Mouse (Mus musculus): ENCODE measurements around the gene Trim44. TPM values are rescaled to one million over a fixed set of nuclear protein-coding genes. Genes with fewer than 3 reads are reported as not detected.

Trim44 gene
- polyA plus RNA-seq, 1 experiment from 2014 or later, result 71.7 TPM

DNA sequence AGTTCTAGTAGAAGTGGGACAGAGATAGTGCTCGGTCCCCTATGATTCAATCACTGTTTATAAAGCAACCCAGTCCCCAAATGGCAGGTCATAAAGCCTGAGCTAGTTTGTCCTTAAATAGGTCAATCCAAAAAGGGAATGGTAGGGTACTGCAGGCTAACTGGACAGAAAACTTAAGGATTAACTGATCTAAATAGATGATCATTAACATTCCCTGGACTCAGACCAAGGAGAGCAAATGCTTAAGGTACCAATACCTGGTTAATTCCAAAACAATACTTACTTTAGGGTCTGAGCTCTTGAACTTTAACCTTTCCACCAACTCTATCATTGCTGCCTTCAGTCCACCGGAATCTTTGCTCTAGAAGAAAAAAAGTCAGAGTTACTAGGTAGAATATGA is 27.0 kb downstream of the Trim44 start:
- H3K4me3 ChIP-seq (replicated peaks; ENCODE audit: low read depth, low read length), result no peak overlapping the region
- WGBS, result 93% methylated on average over 2 of the region's 2 CpGs
- H3K9me3 ChIP-seq (ENCODE audit: control insufficient read depth, low read length), result no peaks in the 10 kb centered on the region
- no peak for ATAC-seq (ENCODE audit: low FRiP score, low TSS enrichment)
- H3K36me3 ChIP-seq (ENCODE audit: control insufficient read depth, insufficient read depth, low read length), result no peaks in the 10 kb centered on the region
- no peak overlapping the region for H3K4me2 ChIP-seq (ENCODE audit: low read length)
- DNase-seq, result no peak
- H3K27ac ChIP-seq (replicated peaks; ENCODE audit: low read depth, low read length), result no peak overlapping the region
- no peaks in the 10 kb centered on the region for H3K27me3 ChIP-seq (ENCODE audit: control insufficient read depth, insufficient read depth, low read length)
- H3K9ac ChIP-seq (replicated peaks; ENCODE audit: low read length), result no peak overlapping the region
- H3K4me1 ChIP-seq (ENCODE audit: control insufficient read depth, insufficient read depth, low read length), result peaks cover 11% of the 10 kb centered on the region

DNA sequence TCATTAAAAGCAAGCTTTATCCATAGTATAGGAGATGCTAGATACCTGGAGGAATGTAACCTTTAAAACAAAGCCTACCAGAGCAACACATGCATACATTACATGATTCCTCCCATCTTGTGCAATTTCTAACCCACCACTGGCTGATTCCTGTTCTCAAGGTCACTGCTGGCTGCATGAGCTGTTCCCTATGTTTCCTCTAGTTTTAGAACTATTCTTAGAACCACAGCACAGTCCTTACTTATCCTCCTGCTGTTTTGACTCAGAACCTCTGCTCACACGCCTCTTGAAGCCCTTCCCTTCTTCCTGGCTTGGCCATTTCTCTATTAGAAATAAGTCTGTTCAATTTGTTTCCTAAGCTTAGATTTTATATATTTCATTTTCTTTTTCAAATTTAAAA is 28.7 kb downstream of the Trim44 start:
- no peak overlapping the region for H3K9ac ChIP-seq (replicated peaks; ENCODE audit: low read length)
- WGBS, result 90% methylated on average over 1 of the region's 1 CpGs
- no peak overlapping the region for H3K4me2 ChIP-seq (ENCODE audit: low read length)
- H3K4me1 ChIP-seq (ENCODE audit: control insufficient read depth, insufficient read depth, low read length), result peaks cover 4% of the 10 kb centered on the region
- no peak for DNase-seq
- ATAC-seq (ENCODE audit: low FRiP score, low TSS enrichment), result no peak
- no peak overlapping the region for H3K4me3 ChIP-seq (replicated peaks; ENCODE audit: low read depth, low read length)
- H3K36me3 ChIP-seq (ENCODE audit: control insufficient read depth, insufficient read depth, low read length), result no peaks in the 10 kb centered on the region
- no peak overlapping the region for H3K27ac ChIP-seq (replicated peaks; ENCODE audit: low read depth, low read length)
- no peaks in the 10 kb centered on the region for H3K27me3 ChIP-seq (ENCODE audit: control insufficient read depth, insufficient read depth, low read length)
- H3K9me3 ChIP-seq (ENCODE audit: control insufficient read depth, low read length), result no peaks in the 10 kb centered on the region

DNA sequence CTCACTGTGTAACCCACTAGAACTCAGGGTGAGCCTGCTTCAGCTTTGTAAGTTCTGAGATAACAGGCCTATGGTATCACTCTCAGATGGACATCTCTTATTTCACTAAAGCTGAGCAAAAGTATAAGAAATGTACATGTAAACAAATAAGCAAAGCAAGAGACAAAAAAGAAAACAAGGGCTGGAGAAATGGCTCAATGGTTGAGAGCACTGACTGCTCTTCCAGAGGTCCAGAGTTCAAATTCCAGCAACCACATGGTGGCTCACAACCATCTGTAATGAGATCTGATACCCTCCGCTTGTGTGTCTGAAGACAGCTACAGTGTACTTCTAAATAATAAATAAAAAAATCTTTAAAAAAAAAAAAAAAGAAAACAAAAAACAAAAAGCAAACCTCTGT is 29.2 kb downstream of the Trim44 start:
- Histone ChIP-seq H3K36me3 (ENCODE audit: control insufficient read depth, insufficient read depth, low read length) (no peaks in the 10 kb centered on the region), H3K4me1 (ENCODE audit: control insufficient read depth, insufficient read depth, low read length) (peaks cover under 1% of the 10 kb centered on the region), H3K9ac (replicated peaks; ENCODE audit: low read length) (no peak overlapping the region), H3K27ac (replicated peaks; ENCODE audit: low read depth, low read length) (no peak overlapping the region), H3K9me3 (ENCODE audit: control insufficient read depth, low read length) (no peaks in the 10 kb centered on the region), H3K4me2 (ENCODE audit: low read length) (no peak overlapping the region), H3K27me3 (ENCODE audit: control insufficient read depth, insufficient read depth, low read length) (no peaks in the 10 kb centered on the region), H3K4me3 (replicated peaks; ENCODE audit: low read depth, low read length) (no peak overlapping the region)
- DNase-seq, result no peak
- no peak for ATAC-seq (ENCODE audit: low FRiP score, low TSS enrichment)
- 97% methylated on average over 1 of the region's 1 CpGs for WGBS

DNA sequence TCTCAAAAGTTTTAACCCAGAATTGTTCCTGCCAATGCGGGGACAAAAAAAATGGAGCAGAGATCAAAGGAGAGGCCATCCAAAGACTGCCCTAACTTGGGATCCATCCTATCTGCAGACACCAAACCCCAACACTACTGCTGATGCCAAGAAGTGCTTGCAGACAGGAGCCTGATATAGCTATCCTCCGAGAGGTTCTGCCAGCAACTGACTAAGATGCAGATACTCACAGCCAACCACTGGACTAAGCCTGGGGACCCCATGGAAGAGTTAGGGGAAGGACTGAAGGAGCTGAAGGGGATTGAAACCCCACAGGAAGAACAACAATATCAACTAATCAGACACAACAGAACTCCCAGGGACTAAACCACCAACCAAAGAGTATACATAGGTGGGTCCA is 30.3 kb downstream of the Trim44 start:
- Histone ChIP-seq H3K4me2 (ENCODE audit: low read length) (no peak overlapping the region), H3K27ac (replicated peaks; ENCODE audit: low read depth, low read length) (no peak overlapping the region), H3K4me1 (ENCODE audit: control insufficient read depth, insufficient read depth, low read length) (no peaks in the 10 kb centered on the region), H3K9me3 (ENCODE audit: control insufficient read depth, low read length) (no peaks in the 10 kb centered on the region), H3K4me3 (replicated peaks; ENCODE audit: low read depth, low read length) (no peak overlapping the region), H3K27me3 (ENCODE audit: control insufficient read depth, insufficient read depth, low read length) (no peaks in the 10 kb centered on the region), H3K36me3 (ENCODE audit: control insufficient read depth, insufficient read depth, low read length) (no peaks in the 10 kb centered on the region), H3K9ac (replicated peaks; ENCODE audit: low read length) (no peak overlapping the region)
- no peak for ATAC-seq (ENCODE audit: low FRiP score, low TSS enrichment)
- 94% methylated on average over 2 of the region's 2 CpGs for WGBS
- no peak for DNase-seq

DNA sequence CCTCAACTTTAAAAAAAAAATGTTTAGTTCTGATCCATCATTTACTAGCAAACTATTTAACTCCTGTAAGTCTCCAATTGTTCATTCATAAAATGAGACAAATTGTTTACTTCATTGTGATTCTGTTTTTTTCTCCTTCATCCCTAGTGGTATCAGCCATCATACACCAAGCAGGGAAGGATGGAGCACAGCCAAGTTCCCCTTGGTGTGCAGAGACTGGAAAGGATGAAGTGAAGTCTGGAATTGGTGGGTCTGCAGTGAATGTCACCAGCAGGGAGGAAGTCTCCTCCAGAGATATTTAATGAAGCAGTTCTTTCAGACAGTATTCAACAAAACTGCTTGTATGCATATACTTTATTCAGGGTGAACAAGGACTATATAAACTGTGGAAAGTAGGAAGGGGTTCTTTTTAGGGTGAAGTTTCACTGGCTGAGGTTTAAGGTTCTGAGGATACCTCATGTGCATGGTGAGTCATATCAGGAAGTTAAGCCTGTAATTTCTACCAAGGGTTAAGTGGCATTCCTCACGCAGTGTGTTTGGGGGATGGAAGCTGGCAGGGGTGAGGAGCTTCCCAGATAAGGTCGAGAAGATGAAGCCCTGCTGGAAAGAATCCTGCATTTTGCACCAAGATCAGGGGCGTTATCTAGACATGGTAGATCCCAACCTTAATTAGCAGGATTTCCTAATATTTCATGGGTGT is 34.1 kb downstream of the Trim44 start:
- no peak overlapping the region for H3K4me2 ChIP-seq (ENCODE audit: low read length)
- DNase-seq, result no peak
- no peak for ATAC-seq (ENCODE audit: low FRiP score, low TSS enrichment)
- no peak overlapping the region for H3K4me3 ChIP-seq (replicated peaks; ENCODE audit: low read depth, low read length)
- H3K9me3 ChIP-seq (ENCODE audit: control insufficient read depth, low read length), result no peaks in the 10 kb centered on the region
- no peak overlapping the region for H3K27ac ChIP-seq (replicated peaks; ENCODE audit: low read depth, low read length)
- no peaks in the 10 kb centered on the region for H3K36me3 ChIP-seq (ENCODE audit: control insufficient read depth, insufficient read depth, low read length)
- no peaks in the 10 kb centered on the region for H3K4me1 ChIP-seq (ENCODE audit: control insufficient read depth, insufficient read depth, low read length)
- no peaks in the 10 kb centered on the region for H3K27me3 ChIP-seq (ENCODE audit: control insufficient read depth, insufficient read depth, low read length)
- no peak overlapping the region for H3K9ac ChIP-seq (replicated peaks; ENCODE audit: low read length)
- WGBS, result 85% methylated on average over 3 of the region's 3 CpGs

DNA sequence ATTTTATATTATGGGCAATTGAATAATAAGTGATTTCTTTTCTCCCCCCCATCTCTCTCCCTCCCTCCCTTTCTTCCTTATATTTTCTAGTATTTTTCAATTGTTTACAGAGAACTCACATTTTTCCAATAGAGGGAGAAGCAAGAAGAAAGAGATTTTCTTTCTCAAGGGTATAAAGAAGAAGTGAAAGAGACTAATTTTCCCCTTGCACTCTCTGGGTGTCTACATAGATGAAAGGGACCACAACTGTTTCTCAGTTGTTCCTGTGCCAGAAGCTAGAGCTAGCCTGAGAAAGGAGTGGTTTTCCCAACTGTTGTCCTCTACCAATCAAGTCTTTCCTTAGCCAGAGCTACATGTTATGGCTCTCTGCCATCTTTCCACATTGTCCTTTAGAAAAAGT is 34.9 kb downstream of the Trim44 start:
- no peaks in the 10 kb centered on the region for H3K4me1 ChIP-seq (ENCODE audit: control insufficient read depth, insufficient read depth, low read length)
- DNase-seq (no peak), ATAC-seq (ENCODE audit: low FRiP score, low TSS enrichment) (no peak)
- no peak overlapping the region for H3K4me2 ChIP-seq (ENCODE audit: low read length)
- H3K9ac ChIP-seq (replicated peaks; ENCODE audit: low read length), result no peak overlapping the region
- no peak overlapping the region for H3K4me3 ChIP-seq (replicated peaks; ENCODE audit: low read depth, low read length)
- no peaks in the 10 kb centered on the region for H3K36me3 ChIP-seq (ENCODE audit: control insufficient read depth, insufficient read depth, low read length)
- no peak overlapping the region for H3K27ac ChIP-seq (replicated peaks; ENCODE audit: low read depth, low read length)
- no peaks in the 10 kb centered on the region for H3K9me3 ChIP-seq (ENCODE audit: control insufficient read depth, low read length)
- H3K27me3 ChIP-seq (ENCODE audit: control insufficient read depth, insufficient read depth, low read length), result no peaks in the 10 kb centered on the region

DNA sequence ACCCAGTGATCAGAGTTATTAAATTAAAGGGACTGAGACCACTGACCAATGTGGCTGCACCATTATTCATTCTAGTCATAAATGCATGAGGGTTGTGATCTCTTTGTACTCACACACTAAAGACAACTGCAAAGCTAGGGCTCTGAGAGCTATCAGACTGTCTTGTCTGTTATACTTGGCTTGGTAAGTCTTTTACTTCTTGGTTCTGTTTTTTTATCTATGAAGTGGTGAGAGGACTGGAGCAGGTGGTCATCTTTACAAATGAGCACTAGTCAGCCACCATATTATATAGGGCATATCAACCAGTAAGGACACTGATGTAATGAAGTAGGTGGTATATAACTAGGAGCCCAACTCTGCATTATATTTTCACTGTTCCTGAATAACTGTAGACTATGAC is 36.3 kb downstream of the Trim44 start:
- Histone ChIP-seq H3K4me1 (ENCODE audit: control insufficient read depth, insufficient read depth, low read length) (no peaks in the 10 kb centered on the region), H3K27me3 (ENCODE audit: control insufficient read depth, insufficient read depth, low read length) (no peaks in the 10 kb centered on the region)
- ATAC-seq (ENCODE audit: low FRiP score, low TSS enrichment), result no peak

DNA sequence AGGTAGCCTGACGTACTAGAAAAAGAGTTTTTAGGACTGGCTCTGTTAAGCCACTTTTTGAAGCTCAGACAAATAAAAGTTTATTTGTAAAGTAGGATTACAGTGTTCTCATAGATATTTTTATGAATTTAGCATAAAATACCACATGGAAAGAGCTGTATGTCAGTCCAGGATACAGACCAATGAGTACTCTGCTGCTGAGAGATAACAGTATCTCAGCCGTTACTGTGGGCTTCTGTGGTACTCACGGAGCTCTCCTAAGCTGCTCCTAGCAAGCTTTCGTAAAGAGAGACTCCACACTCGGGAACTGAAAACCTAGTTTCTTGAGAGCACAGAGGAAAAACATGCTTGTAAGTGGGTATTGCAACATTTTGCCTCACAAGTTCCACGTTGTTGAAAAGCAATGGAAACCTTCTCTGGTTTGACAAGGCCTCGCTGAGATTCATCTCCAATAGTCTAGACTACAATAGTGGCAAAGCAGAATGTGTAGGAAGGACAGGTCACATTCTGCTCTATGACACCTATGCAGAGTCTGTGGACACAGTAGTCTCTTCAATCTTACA is 41.6 kb downstream of the Trim44 start:
- H3K9me3 ChIP-seq (ENCODE audit: control insufficient read depth, low read length), result no peaks in the 10 kb centered on the region
- H3K27ac ChIP-seq (replicated peaks; ENCODE audit: low read depth, low read length), result no peak overlapping the region
- no peaks in the 10 kb centered on the region for H3K4me1 ChIP-seq (ENCODE audit: control insufficient read depth, insufficient read depth, low read length)
- H3K4me3 ChIP-seq (replicated peaks; ENCODE audit: low read depth, low read length), result no peak overlapping the region
- H3K36me3 ChIP-seq (ENCODE audit: control insufficient read depth, insufficient read depth, low read length), result no peaks in the 10 kb centered on the region
- WGBS, result 90% methylated on average over 7 of the region's 7 CpGs
- H3K9ac ChIP-seq (replicated peaks; ENCODE audit: low read length), result no peak overlapping the region
- DNase-seq (no peak), ATAC-seq (ENCODE audit: low FRiP score, low TSS enrichment) (no peak)
- no peaks in the 10 kb centered on the region for H3K27me3 ChIP-seq (ENCODE audit: control insufficient read depth, insufficient read depth, low read length)
- no peak overlapping the region for H3K4me2 ChIP-seq (ENCODE audit: low read length)

More for the DNA sequence above, 36.3 kb downstream of the Trim44 start:
- Histone ChIP-seq H3K9ac (replicated peaks; ENCODE audit: low read length) (no peak overlapping the region), H3K4me3 (replicated peaks; ENCODE audit: low read depth, low read length) (no peak overlapping the region), H3K27ac (replicated peaks; ENCODE audit: low read depth, low read length) (no peak overlapping the region), H3K9me3 (ENCODE audit: control insufficient read depth, low read length) (no peaks in the 10 kb centered on the region), H3K4me2 (ENCODE audit: low read length) (no peak overlapping the region), H3K36me3 (ENCODE audit: control insufficient read depth, insufficient read depth, low read length) (no peaks in the 10 kb centered on the region)
- DNase-seq, result no peak

DNA sequence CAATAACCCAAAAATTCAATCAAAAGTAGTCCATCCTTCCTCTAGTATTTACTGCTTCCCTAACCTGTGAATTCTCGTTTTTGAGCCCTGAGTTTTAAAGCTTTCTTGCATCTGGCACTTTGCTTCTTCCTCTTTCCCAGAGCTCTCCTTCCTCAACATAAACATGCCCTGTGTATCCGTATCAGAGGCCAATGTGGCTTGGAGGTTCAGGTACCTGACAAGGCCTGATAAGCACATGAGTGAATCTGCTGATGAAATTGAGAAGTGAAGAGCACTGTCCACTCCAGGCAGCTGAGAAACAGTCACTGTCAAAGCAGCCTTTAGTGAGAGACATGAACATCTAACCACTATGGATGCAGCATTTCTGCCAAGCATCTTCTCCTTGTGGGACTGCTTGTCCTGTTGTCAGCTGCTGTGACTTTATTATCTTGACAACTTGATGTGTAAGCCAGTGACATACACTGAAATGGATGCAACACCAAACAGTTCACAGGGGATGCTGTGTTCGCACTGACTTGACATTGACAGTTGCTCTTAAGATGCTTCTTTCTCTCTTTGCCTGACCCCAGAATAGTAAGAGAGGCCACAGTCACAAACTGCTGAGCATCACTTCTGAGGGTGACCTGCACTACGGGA is 42.9 kb downstream of the Trim44 start:
- no peak overlapping the region for H3K9ac ChIP-seq (replicated peaks; ENCODE audit: low read length)
- ATAC-seq (ENCODE audit: low FRiP score, low TSS enrichment) (no peak), DNase-seq (no peak)
- H3K4me1 ChIP-seq (ENCODE audit: control insufficient read depth, insufficient read depth, low read length), result no peaks in the 10 kb centered on the region
- no peak overlapping the region for H3K4me3 ChIP-seq (replicated peaks; ENCODE audit: low read depth, low read length)
- H3K9me3 ChIP-seq (ENCODE audit: control insufficient read depth, low read length), result no peaks in the 10 kb centered on the region
- no peaks in the 10 kb centered on the region for H3K36me3 ChIP-seq (ENCODE audit: control insufficient read depth, insufficient read depth, low read length)
- 81% methylated on average over 4 of the region's 4 CpGs for WGBS
- H3K27ac ChIP-seq (replicated peaks; ENCODE audit: low read depth, low read length), result no peak overlapping the region
- H3K4me2 ChIP-seq (ENCODE audit: low read length), result no peak overlapping the region
- no peaks in the 10 kb centered on the region for H3K27me3 ChIP-seq (ENCODE audit: control insufficient read depth, insufficient read depth, low read length)

Data from midbrain, embryonic 14.5 days (tissue).